ENCODE assay signal across 23 mouse cellular contexts in the genomic region with DNA sequence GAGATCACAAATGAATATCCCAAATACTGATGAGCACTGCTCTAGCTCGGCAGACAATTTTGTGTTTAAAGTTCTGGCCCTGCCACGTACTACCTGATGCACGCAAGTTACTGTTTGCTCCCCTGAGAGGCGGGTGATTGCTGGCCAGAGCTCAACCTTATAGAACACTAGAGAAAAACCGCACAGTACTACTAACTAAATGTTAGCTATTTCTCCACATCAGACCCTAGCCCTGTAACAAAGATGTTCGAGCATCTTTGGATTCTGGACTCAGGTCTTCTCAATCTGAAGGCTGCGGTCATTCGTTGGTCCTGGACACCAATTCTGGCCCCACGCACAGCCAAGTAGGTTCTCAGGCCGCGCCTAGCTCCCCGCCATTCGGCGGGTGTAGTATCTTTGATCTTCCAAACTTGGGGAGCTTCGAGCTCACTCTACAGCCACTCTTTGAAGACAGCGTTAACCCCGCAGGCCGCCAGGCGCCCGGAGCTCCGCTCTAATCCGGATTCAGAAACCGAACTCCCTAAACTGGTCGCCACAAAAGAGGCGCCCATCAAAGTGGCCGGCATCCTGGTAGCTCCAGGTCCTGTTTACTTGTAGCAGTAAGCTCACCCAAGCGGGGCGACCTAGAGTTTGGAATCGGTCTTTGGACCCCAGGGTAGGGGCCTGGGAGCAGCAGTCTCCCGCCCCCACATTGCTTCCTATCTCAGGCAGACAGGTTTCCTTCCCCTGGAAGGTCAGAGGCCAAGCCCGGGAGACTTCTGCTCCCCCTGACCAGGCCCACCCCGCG. TPM values are rescaled to one million over a fixed set of nuclear protein-coding genes. Genes with fewer than 3 reads are reported as not detected.
DNase-seq lines count a peak whose midpoint lies in the region; ATAC-seq lines count a peak whose summit lies in the region.
"Had no signal": no experiment of that assay in that cellular context is flagged by ENCODE, and none has a peak within 500 bp of the region (broad histone marks: within the 10 kb centered on the region; RNA-seq: fewer than 3 reads in every experiment).

No protein-coding gene starts in this region.

- H3K9ac ChIP-seq in kidney, embryonic 16.5 days (replicated peaks; ENCODE audit: low read length), result no peak overlapping the region
- H3K9ac ChIP-seq in intestine, embryonic 16.5 days (ENCODE audit: low read depth, low read length), result peak overlapping the region; percentile 50; the same call in 1 of the 2 replicates
- H3K9ac ChIP-seq: embryonic facial prominence, embryonic 12.5 days; limb, embryonic 15.5 days; midbrain, embryonic 15.5 days; neural tube, embryonic 13.5 days had no signal

- no peak for ATAC-seq in kidney, embryonic 16.5 days (ENCODE audit: low FRiP score, low TSS enrichment)
- ATAC-seq in intestine, embryonic 16.5 days, result no peak
- ATAC-seq in neutrophil, adult 5-6 weeks (ENCODE audit: extremely low read depth, insufficient number of reproducible peaks, low FRiP score, poor library complexity, severe bottlenecking), result 0 out of 2 replicates have a peak, but pooled peaks have one; percentile 16
- ATAC-seq: hindbrain, postnatal 0 days; midbrain, embryonic 15.5 days had no signal

- no peak overlapping the region for H3K27ac ChIP-seq in kidney, embryonic 16.5 days (ENCODE audit: low read length)
- H3K27ac ChIP-seq in intestine, embryonic 16.5 days (ENCODE audit: low read length), result peak overlapping the region; percentile 78; the same call in 1 of the 2 replicates
- H3K27ac ChIP-seq: embryonic facial prominence, embryonic 12.5 days; hindbrain, postnatal 0 days; limb, embryonic 15.5 days; midbrain, embryonic 15.5 days; neural tube, embryonic 13.5 days had no signal

- no peaks in the 10 kb centered on the region for H3K36me3 ChIP-seq in kidney, embryonic 16.5 days (ENCODE audit: insufficient read depth, low read length)
- no peaks in the 10 kb centered on the region for H3K36me3 ChIP-seq in intestine, embryonic 16.5 days (ENCODE audit: control insufficient read depth, insufficient read depth, low read length)
- H3K36me3 ChIP-seq: embryonic facial prominence, embryonic 12.5 days; limb, embryonic 15.5 days; midbrain, embryonic 15.5 days; neural tube, embryonic 13.5 days had no signal

- peaks cover 11% of the 10 kb centered on the region for H3K4me1 ChIP-seq in kidney, embryonic 16.5 days (ENCODE audit: insufficient read depth, low read length)
- H3K4me1 ChIP-seq in intestine, embryonic 16.5 days (ENCODE audit: control insufficient read depth, insufficient read depth, low read length), result peaks cover 17% of the 10 kb centered on the region
- H3K4me1 ChIP-seq: embryonic facial prominence, embryonic 12.5 days; midbrain, embryonic 15.5 days had no signal

- H3K4me2 ChIP-seq in kidney, embryonic 16.5 days (replicated peaks; ENCODE audit: low read depth, low read length), result no peak overlapping the region
- peak overlapping the region; percentile 56 for H3K4me2 ChIP-seq in intestine, embryonic 16.5 days (ENCODE audit: low read depth, low read length)
- H3K4me2 ChIP-seq: embryonic facial prominence, embryonic 12.5 days; limb, embryonic 15.5 days; midbrain, embryonic 15.5 days had no signal

- no peaks in the 10 kb centered on the region for H3K9me3 ChIP-seq in kidney, embryonic 16.5 days (ENCODE audit: low read length)
- H3K9me3 ChIP-seq in intestine, embryonic 16.5 days (ENCODE audit: control insufficient read depth, low read length), result no peaks in the 10 kb centered on the region
- H3K9me3 ChIP-seq: embryonic facial prominence, embryonic 12.5 days; limb, embryonic 15.5 days; midbrain, embryonic 15.5 days; neural tube, embryonic 13.5 days had no signal

- peak; percentile 48 for DNase-seq in kidney, adult 11 months
- peak; percentile 9 for DNase-seq in retina, postnatal 1 day
- DNase-seq in retina, embryonic 14.5 days (ENCODE audit: low spot score), result no peak
- DNase-seq in gastrocnemius, adult 8-10 months (ENCODE audit: low spot score in 2 of 2), result no peak
- DNase-seq in left cerebral cortex, postnatal 4 days, result no peak
- DNase-seq: adrenal gland, postnatal 36 days; gastrocnemius, postnatal 36 days; heart, postnatal 10 days; lung, adult 2 months; lung, postnatal 4 days; right cerebral cortex, adult 18-20 months; thymus, postnatal 36 days had no signal

- under 1% methylated on average over 33 of the region's 33 CpGs for WGBS in kidney, embryonic 16.5 days
- WGBS in intestine, embryonic 16.5 days, result 13% methylated on average over 33 of the region's 33 CpGs

- intact Hi-C loops in left cerebral cortex, postnatal 4 days (cut with DNase I), result no loop called here

- no peak overlapping the region for H3K4me3 ChIP-seq in kidney, embryonic 16.5 days (ENCODE audit: low read length)
- peak overlapping the region; percentile 17; the same call in 1 of the 2 replicates for H3K4me3 ChIP-seq in intestine, embryonic 16.5 days (ENCODE audit: low read length)
- H3K4me3 ChIP-seq: embryonic facial prominence, embryonic 12.5 days; limb, embryonic 15.5 days; midbrain, embryonic 15.5 days; neural tube, embryonic 13.5 days had no signal

- H3K27me3 ChIP-seq in kidney, embryonic 16.5 days (ENCODE audit: insufficient read depth, low read length), result peaks cover 99% of the 10 kb centered on the region
- peaks cover 39% of the 10 kb centered on the region for H3K27me3 ChIP-seq in intestine, embryonic 16.5 days (replicated peaks; ENCODE audit: control insufficient read depth, insufficient read depth, low read length)

RNA-seq across cellular contexts. Expression of a gene that starts 11.4 kb away (rescaled TPM):
- polyA plus RNA-seq in kidney, embryonic 16.5 days (2015; fragmentation: Nextera tagmentation; extraction: Ambion mirVana), result 0.07 TPM in 1 of 2 replicates, not detected in the other
- 61.3 and 64.6 TPM in 2 replicates for polyA plus RNA-seq in intestine, embryonic 16.5 days (2015; fragmentation: Nextera tagmentation; extraction: Ambion mirVana)
- not detected in 2 replicates for total RNA-seq in neutrophil, adult 5-6 weeks (2017)
- total RNA-seq in gastrocnemius, adult 8-10 months (2022), result not detected
- not detected for total RNA-seq in left cerebral cortex, postnatal 4 days (2021)
- total RNA-seq: adrenal gland, postnatal 36 days; gastrocnemius, postnatal 36 days; heart, postnatal 10 days; hindbrain, postnatal 0 days; layer of hippocampus, adult 8-10 months; left cerebral cortex, adult 8-10 months; MEL had no signal
- polyA plus RNA-seq: hindbrain, postnatal 0 days; limb, embryonic 15.5 days; lung, adult 2 months; neural tube, embryonic 13.5 days had no signal

Comparison
In these comparisons a context has a peak if more than half of its experiments do, and no peak if none do; other contexts are left out.
1. DNase-seq: peak in kidney, adult 11 months (single experiment) and retina, postnatal 1 day (single experiment); none in retina, embryonic 14.5 days (single experiment), gastrocnemius, adult 8-10 months (0 of 2) and left cerebral cortex, postnatal 4 days (single experiment).